Mouse (Mus musculus) B cell, adult (primary cell): ENCODE data around the gene Wfdc21. TPM values are rescaled to one million over a fixed set of nuclear protein-coding genes. Genes with fewer than 3 reads are reported as not detected.

Source experiments
- total RNA-seq: library from RNA; stranded (reverse); gene quantifications from 4 replicates; pipeline ENCODE4 v1.2.4, GENCODE M21; 2023; ENCODE audit not compliant: inconsistent age

Wfdc21 gene
- 1.4 to 5.6 TPM (median 3.1 TPM) in 4 replicates for total RNA-seq

GRCm38 (mm10) chr11:83746681-83747080, at the start of gene Wfdc21:
TSS of gene Wfdc21 (plus strand) at chr11:83746940.

DNA sequence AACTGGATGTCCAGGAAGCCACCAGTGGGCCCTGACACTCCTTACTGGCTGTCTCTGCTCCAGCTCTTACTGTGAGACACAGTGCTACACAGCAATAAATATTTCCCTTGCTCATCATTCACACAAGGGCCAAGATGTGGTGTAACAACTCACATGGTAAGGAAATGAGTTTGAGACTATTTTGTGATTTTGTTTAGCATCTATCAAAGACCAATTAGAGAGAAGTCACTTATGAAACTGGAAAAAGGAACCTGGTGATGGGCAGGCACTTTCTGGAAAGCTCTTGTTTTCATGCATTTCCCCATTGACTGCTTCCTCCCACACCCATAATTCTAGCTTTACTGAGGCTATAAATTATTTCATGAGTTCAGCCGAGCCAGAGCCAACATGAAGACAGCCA, 43.0 kb upstream of the Wfdc21 start, which contains the start of gene Wfdc17:
Wfdc17 (plus strand) TSS at position 287 of the 400 bp plus-strand sequence.

DNA sequence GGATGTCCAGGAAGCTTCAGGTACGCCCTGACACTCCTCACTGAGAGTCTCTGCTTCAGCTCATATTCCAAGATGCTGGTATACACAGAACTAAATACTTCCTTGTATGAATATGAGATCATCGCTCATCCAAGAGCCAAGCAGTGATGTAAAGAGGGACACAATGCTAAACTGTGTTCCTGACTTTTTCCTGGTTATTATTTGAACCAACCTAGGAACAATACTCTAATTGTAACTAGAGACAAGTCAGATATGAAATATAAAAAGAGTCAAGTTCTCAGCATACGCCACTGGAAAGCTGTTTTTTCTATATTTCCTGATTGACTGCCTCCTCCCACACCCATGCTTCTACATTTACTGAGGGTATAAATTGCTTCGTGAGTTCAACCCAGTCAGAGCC, 38.0 kb upstream of the Wfdc21 start, which contains the start of gene Wfdc18:
Wfdc18 (plus strand) TSS at position 301 of the 400 bp plus-strand sequence.

GRCm38 (mm10) chr11:83753581-83754181, 6.9 kb downstream of the Wfdc21 start, which contains the start of gene Heatr6:
TSS of gene Heatr6 (plus strand) at chr11:83753696.

Other genes starting within 250 kb of the Wfdc21 start
- gene Heatr9, start 224.8 kb upstream of the Wfdc21 start, total RNA-seq: 0.27 TPM in 1 of 4 replicates, not detected in the others
- gene Ccl5, start 216.4 kb upstream of the Wfdc21 start, total RNA-seq: 4.5 to 7.8 TPM (median 6.5 TPM) in 4 replicates
- 0.27 to 1.2 TPM in 2 of 4 replicates, not detected in the others for gene Ccl9, start 168.3 kb upstream of the Wfdc21 start, total RNA-seq
- gene Ccl6, start 153.9 kb upstream of the Wfdc21 start, total RNA-seq: 0.48 to 3.4 TPM (median 1.1 TPM) in 4 replicates
- gene Rpl9-ps1, start 101.3 kb upstream of the Wfdc21 start, total RNA-seq: not detected in 4 replicates
- 18.2 to 22.4 TPM (median 21.0 TPM) in 4 replicates for gene Ccl3, start 97.6 kb upstream of the Wfdc21 start, total RNA-seq
- gene Ccl4, start 84.4 kb upstream of the Wfdc21 start, total RNA-seq: 3.7 to 9.7 TPM (median 5.5 TPM) in 4 replicates
- 5.2 to 9.3 TPM (median 7.7 TPM) in 4 replicates for gene Wfdc17, start 42.9 kb upstream of the Wfdc21 start, total RNA-seq
- gene Wfdc18, start 37.9 kb upstream of the Wfdc21 start, total RNA-seq: 0.90 TPM in 1 of 4 replicates, not detected in the others
- gene Heatr6, start 6.8 kb downstream of the Wfdc21 start, total RNA-seq: 49.8 to 55.3 TPM (median 54.1 TPM) in 4 replicates
- gene Hnf1b, start 103.1 kb downstream of the Wfdc21 start, total RNA-seq: 0.51 to 0.97 TPM in 2 of 4 replicates, not detected in the others
- gene Ddx52, start 195.1 kb downstream of the Wfdc21 start, total RNA-seq: 33.8 to 41.8 TPM (median 39.4 TPM) in 4 replicates
- 78.1 to 83.2 TPM (median 79.8 TPM) in 4 replicates for gene Synrg, start 217.5 kb downstream of the Wfdc21 start, total RNA-seq